Mouse (Mus musculus) spleen, adult 12 weeks (tissue): ENCODE results near the gene Myl3.
A peak's percentile ranks its signal among the peaks of the same experiment; 100 is the strongest.

ENCODE experiments used
- DNase-seq: peaks from one replicate; pipeline ENCODE4 v3.0.0; 2022; ENCODE audit warnings: low spot score

The Myl3 gene

GRCm38 (mm10) chr9:110762763-110763162 lies 21.1 kb downstream of the Myl3 start:
- DNase-seq: no peak

DNA sequence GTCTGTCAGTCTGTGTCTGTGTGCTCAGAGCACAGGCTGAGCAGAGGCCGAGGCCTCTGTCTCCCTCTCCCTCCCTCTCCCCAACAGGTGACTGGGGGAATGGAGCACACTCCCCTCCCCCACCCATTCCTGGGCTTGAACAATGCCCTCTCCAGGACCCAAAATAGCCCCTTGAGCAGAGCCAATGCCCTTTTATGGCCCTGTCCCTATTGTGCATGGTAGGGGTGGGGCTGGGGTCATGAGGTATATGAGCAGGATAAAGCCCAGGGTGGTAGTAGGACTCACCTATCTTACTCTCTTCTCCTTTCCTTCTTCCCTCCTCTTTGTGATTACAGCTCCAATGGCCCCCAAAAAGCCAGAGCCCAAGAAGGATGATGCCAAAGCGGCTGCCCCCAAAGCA lies 21.7 kb downstream of the Myl3 start:
- DNase-seq: no peak

- DNase-seq: no peak
Measured at GRCm38 (mm10) chr9:110772336-110772735, 30.7 kb downstream of the Myl3 start.

- DNase-seq: no peak
Measured at GRCm38 (mm10) chr9:110774403-110775268, 33.0 kb downstream of the Myl3 start.

- no peak for DNase-seq
Measured at GRCm38 (mm10) chr9:110775269-110776022, 33.8 kb downstream of the Myl3 start.

- no peak for DNase-seq
Measured at GRCm38 (mm10) chr9:110778100-110778499, 36.4 kb downstream of the Myl3 start.

DNA sequence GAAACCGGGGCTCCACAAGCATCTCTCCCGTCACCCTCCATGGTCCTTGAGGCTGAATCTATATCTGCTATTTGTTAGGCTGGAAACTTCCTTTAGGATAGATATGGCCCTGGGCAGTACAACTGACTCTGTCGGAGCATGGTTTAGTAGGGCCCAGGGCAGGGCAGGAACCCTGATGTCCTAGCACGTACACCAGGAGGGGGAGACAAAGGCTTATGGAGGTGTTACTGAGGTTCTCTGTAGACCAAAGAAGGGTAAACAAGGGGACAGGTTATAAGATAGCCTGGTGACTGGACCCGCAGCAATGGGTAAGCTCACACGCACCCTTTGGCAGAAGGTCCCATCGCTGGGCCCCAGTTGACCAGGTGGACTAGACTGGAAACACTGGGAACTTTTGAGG lies 36.9 kb downstream of the Myl3 start:
- DNase-seq: no peak

DNA sequence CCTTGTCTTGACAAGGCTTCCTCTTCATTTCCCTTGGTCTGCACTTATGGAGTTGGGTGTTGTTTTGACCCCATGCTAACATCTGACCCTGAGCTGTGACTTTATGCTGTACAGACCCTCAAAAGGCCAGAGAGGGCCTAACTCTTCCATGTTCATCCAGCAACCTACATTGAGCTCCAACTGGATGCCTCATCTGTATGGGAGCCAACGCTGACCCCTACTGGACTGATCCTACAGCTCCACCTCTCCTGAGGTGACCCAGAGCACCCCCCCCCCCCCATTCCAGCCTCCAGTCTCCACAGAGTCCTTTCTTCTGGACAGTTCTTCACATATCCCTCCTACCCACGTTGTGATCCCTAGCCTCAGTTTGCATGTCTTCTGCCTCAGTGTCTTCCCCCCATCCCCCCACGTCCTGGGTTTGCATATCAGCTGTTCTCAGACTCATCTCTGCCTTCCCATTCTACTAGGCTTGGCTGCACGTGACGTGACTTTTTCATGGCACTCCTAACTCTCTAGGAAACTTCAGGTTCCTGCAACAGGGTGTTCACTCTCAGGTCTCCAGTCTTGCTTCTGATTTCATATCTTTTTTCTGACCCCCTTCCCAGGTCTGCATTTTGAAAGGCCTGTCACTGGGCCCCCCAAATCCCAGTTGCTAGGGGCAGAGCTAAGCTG lies 37.7 kb downstream of the Myl3 start:
- DNase-seq: no peak

DNA sequence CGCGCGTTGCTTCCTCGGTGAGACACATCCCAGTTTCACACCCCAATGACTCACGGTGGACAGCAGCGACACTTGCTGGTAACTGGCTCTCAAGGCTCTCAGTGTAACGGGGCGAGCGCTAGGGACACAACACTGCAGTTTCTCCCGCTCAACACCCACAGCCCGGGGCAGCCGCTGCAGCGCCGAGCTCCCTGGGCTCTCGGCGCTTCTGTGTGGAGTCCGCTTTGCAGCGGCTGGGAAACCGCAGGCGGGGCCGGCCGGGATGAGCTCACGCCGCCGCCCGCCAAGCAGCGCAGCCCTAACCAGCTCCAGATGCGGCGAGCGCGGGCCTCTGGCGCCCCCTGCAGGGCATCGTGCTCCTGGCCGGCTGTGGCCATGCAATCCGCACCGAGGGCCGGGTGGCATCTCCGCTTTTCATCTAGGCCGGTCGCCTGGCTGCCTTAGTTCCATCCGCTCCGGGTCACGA lies 39.6 kb downstream of the Myl3 start:
- DNase-seq: peak; percentile 76

DNA sequence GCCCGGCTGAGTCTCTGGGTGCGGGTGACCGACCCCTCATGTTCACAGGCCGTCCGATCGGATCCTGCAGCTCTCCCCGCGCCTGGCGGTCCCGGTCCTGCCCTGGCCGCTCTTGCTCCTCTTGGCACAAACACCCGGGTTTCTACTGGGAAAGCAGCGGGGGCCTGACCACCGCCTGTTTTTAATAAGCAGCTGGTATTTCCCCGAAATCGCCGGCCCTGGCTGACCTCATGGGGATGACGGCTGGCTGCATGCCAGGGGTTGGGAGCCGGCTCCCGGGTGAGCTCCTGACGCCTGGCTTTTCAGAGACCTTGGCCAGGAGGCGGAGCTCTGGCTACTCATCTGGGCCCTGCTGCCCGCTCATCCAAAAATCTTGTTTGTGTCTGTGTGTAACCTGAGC lies 40.1 kb downstream of the Myl3 start:
- no peak for DNase-seq

DNA sequence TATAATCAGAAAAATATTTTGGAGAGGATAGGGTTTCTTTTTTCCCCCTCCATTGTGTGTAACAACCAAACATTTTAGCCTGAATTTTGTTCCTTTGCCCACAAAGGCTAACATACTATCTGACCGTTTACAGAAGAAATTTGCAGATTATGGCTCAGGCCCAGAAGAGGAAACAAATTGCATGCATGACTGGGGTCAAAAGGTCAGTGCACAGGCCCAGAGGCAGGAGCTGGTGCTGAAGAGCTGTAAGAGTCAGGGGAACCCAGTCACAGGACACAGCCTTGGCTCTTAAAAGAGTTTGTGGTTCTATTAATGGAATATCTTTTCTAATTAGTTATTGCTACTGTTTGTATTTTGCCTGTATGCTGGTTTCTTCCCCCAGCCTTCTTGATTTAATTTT lies 42.0 kb downstream of the Myl3 start:
- no peak for DNase-seq

DNA sequence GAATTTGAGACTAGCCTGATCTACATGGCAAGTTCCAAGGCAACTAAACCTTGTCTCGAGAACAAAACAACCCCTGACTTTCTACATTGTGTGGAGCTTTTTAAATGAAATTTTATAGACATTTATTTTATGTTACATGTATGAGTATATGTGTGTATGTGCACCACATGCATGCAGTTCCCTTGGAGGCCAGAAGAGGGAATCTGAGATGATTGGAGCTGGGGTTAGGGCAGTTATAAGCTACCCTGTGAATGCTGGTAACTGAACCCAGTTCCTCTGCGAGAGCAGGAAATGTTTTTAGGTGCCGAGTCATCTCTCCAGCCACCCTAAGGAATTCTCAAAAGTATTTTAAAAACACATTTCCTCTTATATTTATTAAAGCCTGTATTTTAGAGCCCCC lies 46.5 kb downstream of the Myl3 start:
- no peak for DNase-seq

- DNase-seq: no peak
Measured at GRCm38 (mm10) chr9:110790462-110790861, 48.8 kb downstream of the Myl3 start.

DNA sequence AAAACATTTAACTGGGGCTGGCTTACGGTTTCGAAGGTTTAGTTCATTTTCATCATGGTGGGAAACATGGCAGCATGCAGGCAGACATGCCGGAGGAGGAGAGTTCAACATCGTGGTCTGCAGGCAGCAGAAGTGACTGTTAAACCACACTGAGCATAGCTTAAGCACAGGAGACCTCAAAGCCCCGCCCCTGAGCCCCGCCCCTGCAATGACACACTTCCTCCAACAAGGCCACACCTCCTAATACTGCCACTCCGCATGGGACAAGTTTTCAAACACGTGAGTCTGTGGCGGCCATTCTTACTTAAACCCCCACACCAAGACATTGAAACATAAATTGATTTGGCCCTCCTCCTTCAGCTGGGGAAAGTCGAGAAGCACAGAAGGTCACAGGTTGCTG lies 55.4 kb downstream of the Myl3 start:
- DNase-seq: no peak

DNA sequence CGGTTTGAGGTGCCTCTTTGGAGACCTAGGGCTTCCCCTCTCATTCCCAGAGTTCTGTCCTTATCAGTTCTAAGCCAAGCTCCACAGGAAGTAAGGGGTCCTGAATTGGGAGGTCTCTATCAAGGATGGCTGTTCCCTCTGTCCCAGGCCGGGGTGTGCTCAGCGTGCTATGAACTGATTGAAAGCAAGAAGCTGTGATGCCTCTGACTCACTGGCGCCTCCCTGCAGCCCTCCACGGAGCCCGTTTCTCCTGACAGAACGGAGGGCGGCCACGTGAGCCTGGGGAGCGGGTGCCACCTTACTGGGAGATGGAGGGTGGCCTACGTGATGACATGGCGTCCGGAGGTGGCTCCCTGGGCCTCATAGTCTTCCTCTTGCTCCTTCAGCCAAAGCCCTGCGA lies 56.2 kb downstream of the Myl3 start, which contains the start of gene Prss42:
Gene Prss42, plus strand, starts transcription at position 301 of the 400 bp plus-strand sequence.
- DNase-seq: no peak

DNA sequence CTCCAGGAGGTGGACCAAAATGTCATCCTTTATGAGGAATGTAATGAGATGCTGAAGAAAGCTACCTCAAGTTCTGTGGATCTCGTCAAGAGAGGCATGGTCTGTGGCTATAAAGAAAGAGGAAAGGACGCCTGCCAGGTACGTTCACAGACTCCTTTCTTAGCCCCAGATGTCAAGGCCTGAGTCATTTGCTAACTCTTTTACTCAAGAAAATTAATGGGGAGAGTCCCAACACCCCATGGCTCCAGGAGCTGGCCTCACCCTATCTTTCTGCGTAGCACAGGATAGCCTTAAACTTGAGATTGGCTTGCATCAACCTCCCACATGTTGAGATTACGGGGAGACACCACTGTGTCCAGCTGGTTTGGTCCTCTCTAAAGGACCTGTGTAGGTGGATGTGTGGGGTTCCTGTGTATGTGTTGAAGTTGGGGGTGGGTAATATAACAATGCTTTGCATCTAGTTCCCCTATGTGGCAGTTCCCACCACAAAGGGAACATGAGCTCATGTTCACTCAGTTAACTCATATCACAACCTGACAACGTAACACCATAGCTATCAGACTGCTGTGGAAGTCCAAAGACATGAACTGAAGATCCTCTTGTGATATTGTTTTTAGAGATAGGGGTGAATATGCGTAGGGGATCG lies 59.3 kb downstream of the Myl3 start:
- no peak for DNase-seq

- no peak for DNase-seq
Measured at GRCm38 (mm10) chr9:110803294-110803693, 61.6 kb downstream of the Myl3 start.

- no peak for DNase-seq
Measured at GRCm38 (mm10) chr9:110810051-110810450, 68.4 kb downstream of the Myl3 start.

GRCm38 (mm10) chr9:110813789-110814188 lies 72.1 kb downstream of the Myl3 start, which contains the start of gene Prss44:
Gene Prss44, plus strand, starts transcription at chr9:110813994.
- DNase-seq: no peak
